Mouse (Mus musculus): ENCODE measurements around the gene Tgm3.

Tgm3 gene

DNA sequence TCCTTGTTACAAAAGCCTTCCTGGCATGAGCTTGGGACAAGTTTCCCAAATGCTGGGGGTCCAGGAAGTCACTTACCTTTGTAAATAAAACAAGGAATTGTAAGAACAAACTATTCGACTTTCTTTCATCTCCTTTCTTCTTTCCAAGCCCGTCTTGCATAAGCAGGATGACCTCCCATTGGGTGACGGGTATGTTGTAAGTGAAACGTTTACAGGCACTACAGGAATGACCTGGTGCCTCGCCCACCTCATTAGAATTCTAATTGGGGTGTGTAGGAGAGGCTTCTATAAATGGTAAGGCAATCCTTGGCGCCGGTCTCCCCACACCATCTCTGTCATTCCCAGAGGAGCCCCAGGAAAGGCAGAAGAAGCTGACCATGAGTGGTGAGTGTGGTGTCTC, at the start of gene Tgm3:
TSS of gene Tgm3 (plus strand) at position 324 of the 400 bp plus-strand sequence.
- no peak for DNase-seq (ENCODE audit: low spot score in 2 of 2)

DNA sequence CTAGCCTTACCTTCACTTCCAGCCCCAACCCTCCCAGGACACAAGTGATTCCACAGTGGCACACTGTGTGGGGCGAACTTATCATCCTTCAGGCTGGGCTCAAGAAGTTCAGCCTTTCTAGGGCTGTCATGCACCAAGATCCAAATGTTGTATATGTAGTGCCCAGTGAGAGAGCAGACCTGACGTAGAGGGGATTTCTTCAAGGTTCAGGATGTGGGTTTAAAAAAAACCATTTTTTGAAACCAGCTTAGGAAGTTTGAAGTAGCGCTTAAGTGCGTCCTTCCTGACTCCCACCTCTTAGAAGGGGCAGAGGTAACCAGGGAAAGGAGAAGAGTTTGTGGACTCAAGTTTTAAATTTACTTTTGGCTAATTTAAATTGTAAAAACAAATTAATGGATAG, 31.5 kb upstream of the Tgm3 start:
- no peak for DNase-seq (ENCODE audit: low spot score in 2 of 2)

GRCm38 (mm10) chr2:129987527-129988045, 24.6 kb upstream of the Tgm3 start:
- no peak for DNase-seq (ENCODE audit: low spot score in 2 of 2)

DNA sequence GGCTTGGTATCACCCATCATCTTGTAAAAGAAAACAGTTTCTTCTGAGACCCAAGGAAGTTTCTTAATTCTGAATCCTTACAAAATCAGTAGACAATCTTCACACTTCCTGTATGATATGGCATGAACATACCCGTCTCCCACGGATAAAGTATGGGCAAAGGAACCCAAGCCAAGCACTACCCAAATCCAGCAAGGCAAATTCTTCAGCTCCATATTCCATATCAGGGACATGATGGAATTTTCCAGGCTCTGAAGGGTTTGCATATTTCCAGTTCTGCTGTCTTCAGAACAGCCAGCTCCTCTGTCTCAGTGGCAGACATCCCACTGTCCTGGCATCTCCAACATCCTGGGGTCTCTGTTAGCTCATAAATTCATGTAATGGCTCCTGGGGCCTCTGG, 22.5 kb upstream of the Tgm3 start:
- DNase-seq (ENCODE audit: low spot score in 2 of 2): no peak

- no peak for DNase-seq (ENCODE audit: low spot score in 2 of 2)
Measured at GRCm38 (mm10) chr2:129994468-129994867, 17.7 kb upstream of the Tgm3 start.

DNA sequence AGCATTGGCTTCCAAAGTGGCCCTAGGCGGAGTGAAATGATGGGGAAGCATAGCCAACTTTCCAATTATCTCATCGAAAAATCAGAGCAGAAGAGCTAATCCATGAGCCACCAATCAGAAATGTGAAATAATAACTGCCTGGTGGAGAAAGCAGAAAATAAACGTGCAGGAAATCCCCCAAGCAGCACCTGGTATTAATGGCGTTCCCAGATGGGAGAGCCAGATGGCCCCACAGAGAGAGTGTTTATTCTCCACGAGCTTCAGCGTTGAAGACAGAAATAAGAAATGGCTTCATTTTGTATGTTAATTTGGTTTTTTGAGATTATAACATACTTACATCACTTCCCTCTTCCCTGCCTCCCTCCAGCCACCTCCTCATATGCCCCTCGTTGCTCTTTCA, 13.7 kb upstream of the Tgm3 start:
- DNase-seq (ENCODE audit: low spot score in 2 of 2): no peak

DNA sequence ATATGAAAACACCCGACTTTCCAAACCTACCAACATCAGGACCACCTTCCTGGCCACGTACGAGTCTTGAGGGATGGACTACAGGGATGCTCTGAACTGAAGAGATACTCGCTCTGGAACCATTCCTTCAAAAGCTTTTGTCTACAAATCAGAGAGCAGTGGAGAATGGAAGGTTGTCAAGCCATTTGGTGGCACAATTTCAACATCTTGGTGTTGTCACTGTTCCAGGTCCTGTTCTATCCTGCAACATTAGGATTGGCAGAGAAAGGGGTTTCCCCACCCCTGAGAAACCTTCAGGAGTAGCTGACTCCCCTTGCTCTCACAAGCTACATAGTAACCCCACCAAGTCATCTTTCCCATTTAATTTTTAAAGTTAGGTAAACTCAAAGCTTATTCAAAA, 12.9 kb upstream of the Tgm3 start:
- DNase-seq (ENCODE audit: low spot score in 2 of 2): no peak

- no peak for DNase-seq (ENCODE audit: low spot score in 2 of 2)
Measured at GRCm38 (mm10) chr2:130000601-130001000, 11.5 kb upstream of the Tgm3 start.

DNA sequence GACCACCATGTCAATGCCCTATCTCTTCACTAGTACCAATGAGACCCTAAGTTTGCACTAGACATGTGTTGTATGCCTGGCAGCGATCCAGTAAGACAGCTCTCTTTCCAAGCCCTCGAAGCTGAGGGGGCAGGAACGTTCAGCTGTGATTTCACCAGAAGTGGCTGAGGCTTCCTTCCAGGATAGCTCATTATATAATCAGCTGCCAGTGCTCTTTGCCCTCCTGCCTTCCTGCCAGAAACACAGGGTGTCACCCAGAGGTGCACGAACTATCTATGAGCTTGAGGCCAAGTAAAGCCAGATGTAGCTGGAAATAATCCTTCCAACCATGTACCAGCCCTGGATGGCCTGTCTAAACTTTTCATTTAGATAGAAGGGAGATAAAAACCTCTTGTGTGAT, 8.1 kb upstream of the Tgm3 start:
- DNase-seq (ENCODE audit: low spot score in 2 of 2): no peak

- no peak for DNase-seq (ENCODE audit: low spot score in 2 of 2)
Measured at GRCm38 (mm10) chr2:130009371-130009770, 2.8 kb upstream of the Tgm3 start.

- no peak for DNase-seq (ENCODE audit: low spot score in 2 of 2)
Measured at GRCm38 (mm10) chr2:130013646-130014045, 1.5 kb downstream of the Tgm3 start.

GRCm38 (mm10) chr2:130015196-130015595, 3.0 kb downstream of the Tgm3 start:
- no peak for DNase-seq (ENCODE audit: low spot score in 2 of 2)

DNA sequence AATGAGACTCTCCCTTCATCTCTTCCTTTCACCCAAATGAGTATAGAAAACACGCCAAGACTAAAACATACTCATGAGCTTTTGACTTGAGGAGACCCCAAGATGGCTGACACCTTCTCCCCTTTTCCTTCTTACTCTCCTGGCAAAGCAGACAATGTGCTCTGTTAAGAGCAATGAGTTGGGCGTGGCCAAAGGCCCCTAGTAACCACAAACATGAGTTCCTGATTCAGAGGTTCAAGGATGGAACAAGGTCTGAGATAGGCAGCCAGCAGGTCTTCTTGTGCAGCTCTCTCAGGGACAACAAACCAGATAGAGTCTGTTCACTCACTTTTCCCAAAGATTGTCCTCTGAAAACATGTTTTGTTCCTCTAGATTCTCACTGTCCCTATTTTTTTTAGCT, 5.9 kb downstream of the Tgm3 start:
- DNase-seq (ENCODE audit: low spot score in 2 of 2): no peak

DNA sequence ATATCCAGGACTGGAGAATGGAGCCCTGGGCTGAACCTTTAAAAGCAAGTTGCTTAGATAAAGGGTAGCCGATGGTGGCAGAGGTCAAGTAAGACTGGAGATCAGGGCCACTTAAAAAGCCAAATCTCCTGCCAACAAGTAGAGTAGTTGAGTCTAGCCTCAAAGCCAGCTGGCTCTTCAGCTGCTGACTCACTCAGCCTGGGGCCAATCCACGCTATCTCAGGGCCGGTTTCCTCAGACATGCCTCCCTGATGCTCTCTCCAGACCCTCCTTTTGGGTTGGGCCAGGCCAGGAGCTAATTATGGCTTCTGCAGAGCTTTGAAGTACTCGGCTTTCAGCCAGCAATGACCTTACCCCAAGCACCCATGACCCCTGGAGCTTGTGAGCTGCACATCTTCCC, 15.7 kb downstream of the Tgm3 start:
- DNase-seq (ENCODE audit: low spot score in 2 of 2): no peak

GRCm38 (mm10) chr2:130029826-130030225, 17.7 kb downstream of the Tgm3 start:
- DNase-seq (ENCODE audit: low spot score in 2 of 2): no peak

GRCm38 (mm10) chr2:130032661-130033060, 20.5 kb downstream of the Tgm3 start:
- no peak for DNase-seq (ENCODE audit: low spot score in 2 of 2)

GRCm38 (mm10) chr2:130036846-130037245, 24.7 kb downstream of the Tgm3 start:
- no peak for DNase-seq (ENCODE audit: low spot score in 2 of 2)

DNA sequence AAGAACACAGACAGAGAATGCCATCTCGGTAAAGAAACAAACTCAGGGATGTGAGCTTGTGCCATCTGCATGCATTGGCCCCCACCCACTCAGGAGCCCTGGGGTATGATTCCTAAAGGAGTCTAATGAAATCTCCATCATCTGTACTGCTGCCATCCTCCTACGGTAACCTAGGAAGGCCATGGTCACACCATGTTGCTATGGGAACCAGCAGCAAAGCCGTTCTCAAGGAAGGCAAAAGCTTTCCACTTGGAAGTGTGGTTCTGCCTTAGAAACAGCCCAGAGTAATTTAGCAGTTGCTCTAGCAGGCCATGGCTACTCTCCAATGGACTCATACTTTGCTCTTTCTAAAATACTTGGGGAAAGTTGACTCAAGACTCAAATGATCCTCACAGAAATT, 26.8 kb downstream of the Tgm3 start:
- DNase-seq (ENCODE audit: low spot score in 2 of 2): no peak

DNA sequence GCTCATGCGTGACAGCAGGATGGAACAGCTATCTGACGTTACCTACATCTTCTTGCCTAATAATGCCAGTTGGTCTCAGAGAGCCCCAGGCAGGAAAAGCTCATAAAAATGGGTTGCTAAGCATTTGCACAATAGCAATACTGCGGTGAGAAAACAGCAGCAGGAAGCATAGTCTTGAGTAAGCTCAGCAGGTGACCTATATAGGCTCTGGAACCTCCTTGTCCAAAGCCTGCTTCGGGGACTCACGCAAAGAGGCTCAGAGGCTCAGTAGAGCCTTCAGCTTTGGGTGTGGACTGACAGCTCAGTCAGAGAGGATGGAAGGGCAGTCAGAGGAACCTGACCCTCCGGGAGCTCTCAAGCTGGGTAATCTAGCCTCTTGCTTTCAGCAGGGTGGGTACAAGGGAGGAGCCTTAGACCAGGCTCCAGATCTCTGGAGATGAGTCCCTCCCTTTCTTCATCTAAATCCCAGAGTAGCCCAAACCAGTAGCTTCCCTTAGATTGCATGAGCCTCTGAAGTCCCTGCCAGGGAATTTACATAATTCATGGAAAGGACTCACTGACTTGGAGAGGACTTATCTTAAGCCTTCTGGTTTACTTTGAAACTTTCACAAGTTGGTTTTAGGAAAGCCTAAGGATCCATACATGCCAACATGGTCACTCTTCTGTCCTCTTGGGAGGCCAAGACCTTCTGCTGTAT, 28.2 kb downstream of the Tgm3 start:
- DNase-seq (ENCODE audit: low spot score in 2 of 2): no peak

DNA sequence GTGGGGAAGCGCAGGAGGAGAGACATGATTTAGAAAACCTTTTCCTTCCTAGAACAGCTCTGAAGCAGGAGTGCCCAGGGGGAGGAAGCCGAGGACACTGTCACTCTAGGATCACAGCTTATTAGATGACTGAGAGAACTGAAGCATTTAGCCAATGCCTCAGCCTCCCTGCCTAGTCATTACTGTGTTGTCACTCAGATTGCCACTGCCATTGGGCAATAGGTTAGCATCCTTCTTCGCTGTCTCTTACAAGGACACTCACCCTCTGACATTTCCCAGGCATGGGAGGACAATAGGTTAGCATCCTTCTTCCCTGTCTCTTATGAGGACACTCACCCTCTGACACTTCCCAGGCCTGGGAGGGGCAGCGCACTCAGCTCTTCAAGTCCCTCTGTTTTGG, 31.7 kb downstream of the Tgm3 start:
- DNase-seq (ENCODE audit: low spot score in 2 of 2): no peak

GRCm38 (mm10) chr2:130047923-130048440, 35.8 kb downstream of the Tgm3 start:
- DNase-seq (ENCODE audit: low spot score in 2 of 2): no peak

DNA sequence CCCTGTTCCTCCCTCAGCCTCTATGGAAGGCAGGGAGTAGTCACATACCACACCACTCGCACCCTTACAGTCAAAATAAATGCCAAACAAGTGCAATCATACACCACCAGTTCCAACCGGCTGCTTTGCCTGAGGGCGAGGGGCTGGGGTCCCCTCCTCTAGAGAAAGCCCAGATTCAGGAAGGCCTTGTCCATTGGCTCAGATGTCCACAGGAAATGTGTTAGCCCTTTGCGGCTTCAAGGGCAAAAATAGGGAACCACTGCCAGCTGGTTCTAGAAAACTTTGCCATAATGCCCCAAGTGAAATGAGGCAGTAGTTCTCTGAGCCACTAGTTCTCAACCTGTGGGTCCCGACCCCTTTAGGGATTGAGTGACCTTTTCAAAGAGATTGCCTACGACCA, 36.6 kb downstream of the Tgm3 start:
- no peak for DNase-seq (ENCODE audit: low spot score in 2 of 2)

- no peak for DNase-seq (ENCODE audit: low spot score in 2 of 2)
Measured at GRCm38 (mm10) chr2:130058149-130058548, 46.0 kb downstream of the Tgm3 start.

DNA sequence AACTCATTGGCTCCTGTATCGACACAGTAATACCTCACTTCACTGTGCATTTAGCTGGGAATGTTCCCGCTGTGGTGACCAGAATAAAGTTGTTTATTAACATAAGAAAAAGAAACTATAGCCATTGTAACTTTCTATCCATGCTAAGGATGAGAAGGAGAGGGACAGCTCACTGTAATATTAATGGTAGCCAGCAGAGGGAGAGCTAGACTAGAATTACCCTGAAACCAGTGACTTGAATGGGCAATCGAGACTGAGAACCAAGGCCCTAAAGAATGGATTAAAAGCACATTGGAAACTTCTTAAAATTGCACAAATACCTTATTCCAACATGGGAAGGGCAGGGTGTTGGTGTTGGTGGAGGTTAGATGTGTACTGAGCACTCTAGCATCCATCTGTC, 56.1 kb downstream of the Tgm3 start:
- no peak for DNase-seq (ENCODE audit: low spot score in 2 of 2)
